Mouse (Mus musculus) kidney, postnatal 0 days (tissue): ENCODE data around the gene Cnr2. TPM values are rescaled to one million over a fixed set of nuclear protein-coding genes. Genes with fewer than 3 reads are reported as not detected.

ENCODE experiments used
- ATAC-seq: fragments of 200-750 bp; cut with Nextera tagmentation; replicated peaks from 2 replicates; pipeline ENCODE4 v1.8.0; 2017; ENCODE audit warnings: low read depth, moderate number of reproducible peaks, moderate TSS enrichment, moderate library complexity; ENCODE audit not compliant: low FRiP score
- DNase-seq: peaks from one replicate; pipeline ENCODE4 v3.0.0-alpha.2; 2016; ENCODE audit warnings: low spot score
- H3K27ac ChIP-seq: fragments of 300-500 bp; sonication (generic); 2 replicates; pipeline ENCODE4 v1.5.1; 2014; ENCODE audit warnings: mild to moderate bottlenecking
- H3K27me3 ChIP-seq: fragments of 300-500 bp; sonication (generic); 2 replicates; pipeline ENCODE4 v1.6.1; 2014; ENCODE audit warnings: low read length, mixed read lengths; ENCODE audit not compliant: insufficient read depth
- H3K36me3 ChIP-seq: fragments of 300-500 bp; sonication (generic); 2 replicates; pipeline ENCODE4 v1.6.1; 2014; ENCODE audit warnings: low read length, mixed read lengths; ENCODE audit not compliant: insufficient read depth
- H3K4me1 ChIP-seq: fragments of 300-500 bp; sonication (generic); replicated peaks from 2 replicates; pipeline ENCODE4 v1.6.1; 2014; ENCODE audit warnings: antibody characterized with exemption, low read length, mixed read lengths; ENCODE audit not compliant: insufficient read depth
- H3K4me2 ChIP-seq: fragments of 300-500 bp; sonication (generic); 2 replicates; pipeline ENCODE4 v1.6.1; 2014; ENCODE audit warnings: mild to moderate bottlenecking, low read length, moderate library complexity, mixed read lengths
- H3K4me3 ChIP-seq: fragments of 300-500 bp; sonication (generic); replicated peaks from 2 replicates; pipeline ENCODE4 v1.5.1; 2014; ENCODE audit warnings: low read depth, low read length
- H3K9ac ChIP-seq: fragments of 300-500 bp; sonication (generic); 2 replicates; pipeline ENCODE4 v1.6.1; 2014; ENCODE audit warnings: low read depth, low read length
- H3K9me3 ChIP-seq: fragments of 300-500 bp; sonication (generic); replicated peaks from 2 replicates; pipeline ENCODE4 v1.6.1; 2016; ENCODE audit warnings: low read length, inconsistent platforms, mixed read lengths
- CTCF ChIP-seq: IDR thresholded peaks from 2 replicates; pipeline ENCODE4 v1.5.1; 2016; ENCODE audit warnings: antibody characterized with exemption, low read depth, mild to moderate bottlenecking, moderate library complexity
- WGBS: fragments of 180-500 bp; shearing (Covaris S2); extraction: QIAGEN DNeasy Blood & Tissue Kit; methylation state at CpG from one replicate; pipeline ENCODE4 v1.1.7; 2014; 5-methylcytosine and 5-hydroxymethylcytosine counted together
- polyA plus RNA-seq: library from polyadenylated mRNA; unstranded; fragments of >200 nt; fragmentation: Nextera tagmentation; extraction: Ambion mirVana; gene quantifications from 2 replicates; pipeline ENCODE4 v1.2.1, GENCODE M21; 2015

Gene Cnr2
- polyA plus RNA-seq, 1 experiment from 2014 or later: 0.68 TPM

- Histone ChIP-seq H3K4me2 (peak overlapping the region; percentile 86), H3K9me3 (no peaks in the 10 kb centered on the region), H3K27ac (peak overlapping the region; percentile 99), H3K27me3 (no peaks in the 10 kb centered on the region), H3K4me3 (peak overlapping the region; percentile 96), H3K4me1 (peaks cover 20% of the 10 kb centered on the region), H3K36me3 (no peaks in the 10 kb centered on the region), H3K9ac (peak overlapping the region; percentile 96)
- WGBS: 8% methylated on average over 6 of the region's 6 CpGs
- ATAC-seq (0 out of 2 replicates have a peak, but pooled peaks have one; percentile 6), DNase-seq (peak; percentile 82)
- TF ChIP-seq CTCF: no peak; the same call in 1 of the 2 replicates
Observed at GRCm38 (mm10) chr4:135855080-135855479, 40.1 kb upstream of the Cnr2 start.

- ATAC-seq: peak; percentile 96
- under 1% methylated on average over 65 of the region's 67 CpGs for WGBS
- Histone ChIP-seq H3K36me3 (no peaks in the 10 kb centered on the region), H3K4me2 (peak within 1 kb of the TSS; percentile 86), H3K4me3 (peak within 1 kb of the TSS; percentile 96), H3K9ac (peak within 1 kb of the TSS; percentile 96), H3K4me1 (peaks cover 24% of the 10 kb centered on the region), H3K27ac (peak within 1 kb of the TSS; percentile 99), H3K27me3 (no peaks in the 10 kb centered on the region), H3K9me3 (no peaks in the 10 kb centered on the region)
- DNase-seq: peak; percentile 99
- TF ChIP-seq CTCF: no peak
Observed at GRCm38 (mm10) chr4:135855536-135856222, 39.5 kb upstream of the Cnr2 start, which contains the start of gene Srsf10. Srsf10 (plus strand) TSS chr4:135855747.

- Histone ChIP-seq H3K27ac (peak overlapping the region; percentile 99), H3K4me3 (peak overlapping the region; percentile 96), H3K9ac (peak overlapping the region; percentile 96), H3K4me1 (peaks cover 28% of the 10 kb centered on the region), H3K9me3 (no peaks in the 10 kb centered on the region), H3K27me3 (no peaks in the 10 kb centered on the region), H3K4me2 (peak overlapping the region; percentile 69), H3K36me3 (no peaks in the 10 kb centered on the region)
- peak; percentile 77 for ATAC-seq
- peak; percentile 84 for DNase-seq
- TF ChIP-seq CTCF: no peak
- WGBS: under 1% methylated on average over 84 of the region's 91 CpGs
Observed at GRCm38 (mm10) chr4:135856223-135857091, 38.7 kb upstream of the Cnr2 start.

GRCm38 (mm10) chr4:135857597-135858186 lies 37.5 kb upstream of the Cnr2 start:
- Histone ChIP-seq H3K9ac (peak overlapping the region; percentile 52; the same call in 1 of the 2 replicates), H3K4me2 (peak overlapping the region; percentile 69), H3K4me3 (peak overlapping the region; percentile 96), H3K36me3 (no peaks in the 10 kb centered on the region), H3K27me3 (no peaks in the 10 kb centered on the region), H3K4me1 (peaks cover 28% of the 10 kb centered on the region), H3K27ac (no peak overlapping the region), H3K9me3 (no peaks in the 10 kb centered on the region)
- ATAC-seq: no peak
- WGBS: 2% methylated on average over 7 of the region's 7 CpGs
- TF ChIP-seq CTCF: no peak
- DNase-seq: no peak

- H3K36me3 ChIP-seq: peaks cover 11% of the 10 kb centered on the region
Observed at GRCm38 (mm10) chr4:135868996-135869395, 26.2 kb upstream of the Cnr2 start.

More at GRCm38 (mm10) chr4:135868996-135869395, 26.2 kb upstream of the Cnr2 start:
- no peak for TF ChIP-seq CTCF
- Histone ChIP-seq H3K4me1 (peaks cover 15% of the 10 kb centered on the region; the same call in 1 of the 2 replicates), H3K9me3 (no peaks in the 10 kb centered on the region), H3K27me3 (no peaks in the 10 kb centered on the region), H3K4me3 (no peak overlapping the region), H3K9ac (no peak overlapping the region), H3K27ac (peak overlapping the region; percentile 36; the same call in 1 of the 2 replicates), H3K4me2 (no peak overlapping the region)
- ATAC-seq: no peak
- 50% methylated on average over 2 of the region's 2 CpGs for WGBS
- DNase-seq: no peak
